In genomic region chr6:46963693-46964092, GRCm38 (mm10) we compare ENCODE assay signal across 24 mouse cellular contexts.
DNase-seq lines count a peak whose midpoint lies in the region; ATAC-seq and TF ChIP-seq lines count a peak whose summit lies in the region.
"Had no signal": no experiment of that assay in that cellular context is flagged by ENCODE, and none has a peak within 500 bp of the region (broad histone marks: within the 10 kb centered on the region; RNA-seq: fewer than 3 reads in every experiment).

No protein-coding gene starts in this region.

- no peak overlapping the region for H3K4me3 ChIP-seq in heart, embryonic 11.5 days (ENCODE audit: low read depth, low read length)
- H3K4me3 ChIP-seq in kidney, embryonic 15.5 days (replicated peaks): no peak overlapping the region
- no peak overlapping the region for H3K4me3 ChIP-seq in kidney, postnatal 0 days (replicated peaks; ENCODE audit: low read depth, low read length)
- H3K4me3 ChIP-seq: embryonic facial prominence, embryonic 13.5 days; embryonic facial prominence, embryonic 15.5 days; erythroblast, embryonic 14.5 days; forebrain, embryonic 10.5 days; forebrain, embryonic 12.5 days had no signal

- H3K9ac ChIP-seq in heart, embryonic 11.5 days (ENCODE audit: low read depth, low read length): no peak overlapping the region
- no peak overlapping the region for H3K9ac ChIP-seq in kidney, embryonic 15.5 days
- no peak overlapping the region for H3K9ac ChIP-seq in kidney, postnatal 0 days (ENCODE audit: low read depth, low read length)
- H3K9ac ChIP-seq: embryonic facial prominence, embryonic 13.5 days; embryonic facial prominence, embryonic 15.5 days; forebrain, embryonic 12.5 days had no signal

- DNase-seq in heart, adult 11 months: peak; percentile 64
- no peak for DNase-seq in kidney, postnatal 10 days
- DNase-seq in kidney, postnatal 0 days (ENCODE audit: low spot score): peak; percentile 67
- no peak for DNase-seq in kidney, adult 9 months
- DNase-seq in mesoderm, embryonic 11.5 days (ENCODE audit: low read depth, low spot score): peak; percentile 17
- no peak for DNase-seq in adrenal gland, postnatal 36 days
- DNase-seq: adrenal gland, adult 8-10 months; adrenal gland, postnatal 14 days; cerebellum, adult 11 months; cerebellum, adult 18-20 months; cerebellum, adult 8-10 months; cerebellum, adult 9-11 months; cerebellum, postnatal 14 days; cerebellum, postnatal 36 days had no signal

- WGBS in heart, embryonic 11.5 days (ENCODE audit: insufficient replicate concordance): 77% methylated on average over 3 of the region's 3 CpGs
- 56% methylated on average over 3 of the region's 3 CpGs for WGBS in kidney, embryonic 15.5 days
- 40% methylated on average over 3 of the region's 3 CpGs for WGBS in kidney, postnatal 0 days

- ATAC-seq in heart, embryonic 11.5 days (replicated peaks; ENCODE audit: insufficient number of reproducible peaks, low FRiP score, low TSS enrichment): no peak
- peak; percentile 89 for ATAC-seq in kidney, embryonic 15.5 days (replicated peaks; ENCODE audit: low FRiP score)
- ATAC-seq in kidney, postnatal 0 days (replicated peaks; ENCODE audit: low FRiP score, low read depth): peak; percentile 73
- ATAC-seq: activated CD4-positive, CD25-positive, alpha-beta regulatory T cell, adult 4 months; forebrain, embryonic 14.5 days; forebrain, embryonic 16.5 days had no signal

- no peak overlapping the region for H3K27ac ChIP-seq in heart, embryonic 11.5 days (ENCODE audit: low read depth, low read length)
- peak overlapping the region; percentile 68 for H3K27ac ChIP-seq in kidney, embryonic 15.5 days
- H3K27ac ChIP-seq in kidney, postnatal 0 days: no peak overlapping the region
- H3K27ac ChIP-seq: embryonic facial prominence, embryonic 13.5 days; embryonic facial prominence, embryonic 15.5 days; forebrain, embryonic 10.5 days; forebrain, embryonic 12.5 days had no signal

- no peaks in the 10 kb centered on the region for H3K27me3 ChIP-seq in heart, embryonic 11.5 days (ENCODE audit: control insufficient read depth, insufficient read depth, low read length)
- H3K27me3 ChIP-seq in kidney, embryonic 15.5 days: no peaks in the 10 kb centered on the region
- no peaks in the 10 kb centered on the region for H3K27me3 ChIP-seq in kidney, postnatal 0 days (ENCODE audit: insufficient read depth, low read length)
- H3K27me3 ChIP-seq: embryonic facial prominence, embryonic 13.5 days; embryonic facial prominence, embryonic 15.5 days; forebrain, embryonic 12.5 days had no signal

- TF ChIP-seq CTCF in kidney, postnatal 0 days (IDR thresholded peaks at IDR 0.05; ENCODE audit: low read depth): no peak

- H3K9me3 ChIP-seq in heart, embryonic 11.5 days (replicated peaks; ENCODE audit: control insufficient read depth, low read length): no peaks in the 10 kb centered on the region
- no peaks in the 10 kb centered on the region for H3K9me3 ChIP-seq in kidney, embryonic 15.5 days (replicated peaks)
- H3K9me3 ChIP-seq in kidney, postnatal 0 days (replicated peaks; ENCODE audit: low read length): no peaks in the 10 kb centered on the region
- H3K9me3 ChIP-seq: embryonic facial prominence, embryonic 13.5 days; embryonic facial prominence, embryonic 15.5 days; forebrain, embryonic 10.5 days; forebrain, embryonic 12.5 days had no signal

- H3K4me1 ChIP-seq in heart, embryonic 11.5 days (ENCODE audit: control insufficient read depth, insufficient read depth, low read length): no peaks in the 10 kb centered on the region
- H3K4me1 ChIP-seq in kidney, embryonic 15.5 days: 0 out of 2 replicates have a peak, but pooled peaks cover 4% of the 10 kb centered on the region
- H3K4me1 ChIP-seq in kidney, postnatal 0 days (replicated peaks; ENCODE audit: insufficient read depth, low read length): no peaks in the 10 kb centered on the region
- H3K4me1 ChIP-seq: embryonic facial prominence, embryonic 13.5 days; embryonic facial prominence, embryonic 15.5 days; forebrain, embryonic 10.5 days; forebrain, embryonic 12.5 days had no signal

- H3K36me3 ChIP-seq in heart, embryonic 11.5 days (ENCODE audit: control insufficient read depth, insufficient read depth, low read length): no peaks in the 10 kb centered on the region
- no peaks in the 10 kb centered on the region for H3K36me3 ChIP-seq in kidney, embryonic 15.5 days
- H3K36me3 ChIP-seq in kidney, postnatal 0 days (ENCODE audit: insufficient read depth, low read length): no peaks in the 10 kb centered on the region
- H3K36me3 ChIP-seq: embryonic facial prominence, embryonic 13.5 days; embryonic facial prominence, embryonic 15.5 days; forebrain, embryonic 10.5 days; forebrain, embryonic 12.5 days had no signal

- H3K4me2 ChIP-seq in heart, embryonic 11.5 days: no peak overlapping the region
- no peak overlapping the region for H3K4me2 ChIP-seq in kidney, embryonic 15.5 days
- no peak overlapping the region for H3K4me2 ChIP-seq in kidney, postnatal 0 days (ENCODE audit: low read length)
- H3K4me2 ChIP-seq: embryonic facial prominence, embryonic 13.5 days; embryonic facial prominence, embryonic 15.5 days; forebrain, embryonic 12.5 days had no signal

Comparison
In these comparisons a context has a peak if more than half of its experiments do, and no peak if none do; other contexts are left out.
1. DNase-seq: peak in heart, adult 11 months (single experiment), kidney, postnatal 0 days (single experiment) and mesoderm, embryonic 11.5 days (single experiment); none in kidney, postnatal 10 days (single experiment), kidney, adult 9 months (single experiment) and adrenal gland, postnatal 36 days (0 of 2).